Mouse (Mus musculus): ENCODE data around the gene Bbc3. TPM values are rescaled to one million over a fixed set of nuclear protein-coding genes. Genes with fewer than 3 reads are reported as not detected.
"Not testable (repeated sequence)": the region's sequence is repeated elsewhere in the genome, so short reads cannot be mapped to it uniquely, and the experiment has no call there.

The Bbc3 gene
- total RNA-seq, 2 experiments from 2014 or later = 28.0 to 30.0 TPM

- DNase-seq (ENCODE audit: low spot score in 2 of 2) = no peak
Measured at GRCm38 (mm10) chr7:16287791-16288190, 20.4 kb upstream of the Bbc3 start.

- DNase-seq (ENCODE audit: low spot score in 2 of 2) = no peak
Measured at GRCm38 (mm10) chr7:16294346-16294745, 13.8 kb upstream of the Bbc3 start.

DNA sequence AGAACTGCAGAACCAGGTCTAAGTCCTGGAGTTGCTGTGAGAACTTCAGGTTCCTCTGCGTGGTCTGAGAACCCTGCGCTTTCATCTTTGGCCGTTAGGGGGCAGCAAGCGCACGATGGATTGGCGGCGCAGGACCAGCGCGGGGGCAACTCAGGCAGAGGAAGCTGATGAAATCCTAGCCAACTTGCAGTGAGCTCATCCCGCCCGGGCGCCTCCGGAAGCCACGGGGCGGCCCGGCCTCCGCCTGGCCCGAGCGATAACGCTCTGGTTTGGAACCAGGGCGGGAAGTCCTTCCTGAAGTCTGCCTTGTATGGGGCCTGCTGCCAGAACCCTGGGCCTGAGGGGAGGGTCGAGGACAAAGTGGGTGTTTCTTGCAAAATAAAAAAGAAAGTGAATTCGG is 13.4 kb upstream of the Bbc3 start:
- DNase-seq (ENCODE audit: low spot score in 2 of 2) = peak; percentile 96 to 97

- peak; percentile 64 to 78 for DNase-seq (ENCODE audit: low spot score in 2 of 2)
Measured at GRCm38 (mm10) chr7:16295321-16295900, 12.8 kb upstream of the Bbc3 start.

DNA sequence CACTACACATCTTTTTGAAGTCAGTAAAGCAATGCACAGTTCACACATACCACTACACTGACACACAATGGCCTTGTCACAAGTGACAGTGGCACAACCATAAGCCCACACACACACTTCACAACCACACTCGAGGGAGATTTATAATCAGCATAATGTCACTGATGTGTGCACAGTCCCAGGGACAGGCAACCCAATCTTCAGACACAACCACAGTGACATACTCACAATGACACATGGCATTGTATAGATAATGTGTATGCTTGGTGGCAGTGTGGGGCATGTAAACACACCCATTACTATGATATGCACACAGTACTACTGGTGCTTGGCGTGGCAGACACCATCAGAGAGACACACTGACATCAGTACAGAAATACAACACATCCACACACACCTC is 12.0 kb upstream of the Bbc3 start:
- DNase-seq (ENCODE audit: low spot score in 2 of 2) = no peak

- peak; percentile 82 to 85 for DNase-seq (ENCODE audit: low spot score in 2 of 2)
Measured at GRCm38 (mm10) chr7:16296766-16297390, 11.3 kb upstream of the Bbc3 start.

GRCm38 (mm10) chr7:16297616-16298015 is 10.6 kb upstream of the Bbc3 start:
- DNase-seq (ENCODE audit: low spot score in 2 of 2) = no peak

DNA sequence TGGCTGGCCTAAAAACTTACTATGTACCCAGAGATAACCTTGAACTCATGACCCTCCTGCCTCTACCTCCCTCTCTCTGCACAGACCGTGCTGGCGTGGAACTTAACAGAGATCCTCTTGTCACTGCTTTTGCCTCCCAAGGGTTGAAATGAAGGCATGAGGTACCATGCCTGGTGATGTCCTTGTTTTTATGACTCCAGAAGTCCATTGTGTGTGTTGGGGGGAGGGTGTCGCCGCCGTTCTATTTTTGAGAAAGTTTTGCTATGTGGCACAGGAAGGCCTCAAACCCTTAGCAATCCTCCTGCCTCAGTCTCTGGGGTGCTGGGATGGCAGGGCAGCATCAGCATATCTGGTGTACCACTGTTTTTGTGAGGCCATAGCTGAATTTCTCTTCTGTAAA is 9.3 kb upstream of the Bbc3 start:
- no peak for DNase-seq (ENCODE audit: low spot score in 2 of 2)

GRCm38 (mm10) chr7:16299419-16300035 is 8.7 kb upstream of the Bbc3 start:
- DNase-seq (ENCODE audit: low spot score in 2 of 2) = peak; percentile 95 to 97

DNA sequence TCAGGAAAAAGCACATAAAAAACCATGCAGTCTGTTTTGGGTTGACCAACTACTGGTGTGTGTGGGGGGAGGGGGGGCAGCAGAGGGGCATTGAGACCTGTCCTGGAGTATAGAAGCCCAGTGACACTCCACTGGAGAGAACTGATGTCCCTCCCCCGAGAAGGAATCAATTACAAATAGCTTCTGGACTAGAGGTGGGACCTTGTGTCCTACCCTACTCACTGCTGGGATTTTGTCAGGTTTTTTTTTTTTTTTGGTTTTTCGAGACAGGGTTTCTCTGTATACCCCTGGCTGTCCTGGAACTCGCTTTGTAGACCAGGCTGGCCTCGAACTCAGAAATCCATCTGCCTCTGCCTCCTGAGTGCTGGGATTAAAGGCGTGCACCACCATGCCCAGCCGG is 1.1 kb upstream of the Bbc3 start:
- not testable (repeated sequence) for DNase-seq (ENCODE audit: low spot score in 2 of 2)

DNA sequence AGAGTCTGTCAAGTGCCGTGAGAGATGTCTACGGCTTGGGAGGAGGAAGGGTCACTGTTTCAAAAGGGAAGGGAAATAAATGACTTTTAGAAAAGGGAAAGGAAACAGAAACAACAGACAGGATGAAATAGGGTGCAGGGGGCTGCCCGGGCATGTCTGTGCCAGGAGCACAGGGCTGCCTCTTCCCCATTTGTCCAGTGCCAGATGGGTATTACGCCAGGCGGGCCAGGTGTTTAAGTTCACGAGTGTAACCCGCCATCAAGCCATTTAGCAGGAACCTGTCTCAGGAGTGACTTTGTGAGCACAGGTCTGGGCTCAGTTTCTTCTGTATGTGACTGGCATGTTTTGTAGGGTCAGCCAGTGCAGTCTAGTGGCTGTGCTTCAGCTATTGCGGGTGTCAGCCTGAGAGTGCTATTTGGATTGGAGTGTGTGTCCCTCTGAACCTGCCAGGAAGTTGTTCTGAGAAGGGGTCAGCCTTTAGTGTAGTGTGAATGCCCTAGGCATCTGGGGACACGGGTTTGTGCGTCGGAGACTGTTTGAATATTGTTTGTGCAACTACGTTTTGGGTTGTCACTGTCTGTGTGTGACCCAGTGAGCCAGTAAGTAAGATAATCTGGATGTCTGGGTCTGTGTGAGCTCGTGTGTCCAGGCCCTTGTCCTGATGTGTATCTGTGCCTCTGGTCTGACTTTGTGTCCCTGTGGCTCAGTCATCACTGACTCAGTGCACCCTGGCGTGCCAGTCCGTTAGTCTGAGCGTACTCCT is 543 bp downstream of the Bbc3 start:
- peak in 1 of 2 experiments; percentile 31 for DNase-seq (ENCODE audit: low spot score in 2 of 2)

DNA sequence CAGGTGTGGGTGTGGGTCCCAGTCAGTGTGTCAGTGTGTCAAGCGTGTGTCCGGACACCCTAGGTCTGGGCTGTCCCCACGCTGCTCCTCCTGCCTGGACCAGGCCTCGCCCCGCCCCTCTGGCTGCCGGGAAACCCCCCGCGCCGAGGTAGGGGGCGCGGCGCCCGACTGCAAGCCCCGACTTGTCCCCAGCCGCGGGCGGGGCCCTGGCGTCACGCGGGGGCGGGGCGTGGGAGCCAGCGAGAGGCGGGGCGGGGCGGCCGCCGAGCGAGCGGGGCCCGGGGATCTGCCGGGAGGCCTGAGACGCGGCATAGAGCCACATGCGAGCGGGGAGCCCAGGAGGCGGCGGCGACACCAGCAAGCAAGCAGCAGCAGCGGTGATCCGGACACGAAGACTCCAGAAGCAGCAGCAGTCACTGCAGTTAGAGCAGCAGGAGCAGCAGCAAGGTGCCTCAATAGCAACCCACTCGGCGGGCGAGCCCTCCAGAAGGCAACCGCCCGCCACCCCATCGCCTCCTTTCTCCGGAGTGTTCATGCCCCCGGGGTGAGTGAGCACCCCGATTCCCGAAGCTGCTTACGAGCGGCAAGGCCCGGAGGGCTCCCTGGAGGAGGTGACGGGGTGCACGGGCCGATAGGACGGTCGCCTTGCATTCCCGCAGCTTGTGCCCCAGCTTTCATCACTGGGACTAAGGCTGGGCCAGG is 1.3 kb downstream of the Bbc3 start:
- peak; percentile 83 to 92 for DNase-seq (ENCODE audit: low spot score in 2 of 2)

- DNase-seq (ENCODE audit: low spot score in 2 of 2) = peak; percentile 83 to 89
Measured at GRCm38 (mm10) chr7:16310020-16310520, 1.9 kb downstream of the Bbc3 start.

DNA sequence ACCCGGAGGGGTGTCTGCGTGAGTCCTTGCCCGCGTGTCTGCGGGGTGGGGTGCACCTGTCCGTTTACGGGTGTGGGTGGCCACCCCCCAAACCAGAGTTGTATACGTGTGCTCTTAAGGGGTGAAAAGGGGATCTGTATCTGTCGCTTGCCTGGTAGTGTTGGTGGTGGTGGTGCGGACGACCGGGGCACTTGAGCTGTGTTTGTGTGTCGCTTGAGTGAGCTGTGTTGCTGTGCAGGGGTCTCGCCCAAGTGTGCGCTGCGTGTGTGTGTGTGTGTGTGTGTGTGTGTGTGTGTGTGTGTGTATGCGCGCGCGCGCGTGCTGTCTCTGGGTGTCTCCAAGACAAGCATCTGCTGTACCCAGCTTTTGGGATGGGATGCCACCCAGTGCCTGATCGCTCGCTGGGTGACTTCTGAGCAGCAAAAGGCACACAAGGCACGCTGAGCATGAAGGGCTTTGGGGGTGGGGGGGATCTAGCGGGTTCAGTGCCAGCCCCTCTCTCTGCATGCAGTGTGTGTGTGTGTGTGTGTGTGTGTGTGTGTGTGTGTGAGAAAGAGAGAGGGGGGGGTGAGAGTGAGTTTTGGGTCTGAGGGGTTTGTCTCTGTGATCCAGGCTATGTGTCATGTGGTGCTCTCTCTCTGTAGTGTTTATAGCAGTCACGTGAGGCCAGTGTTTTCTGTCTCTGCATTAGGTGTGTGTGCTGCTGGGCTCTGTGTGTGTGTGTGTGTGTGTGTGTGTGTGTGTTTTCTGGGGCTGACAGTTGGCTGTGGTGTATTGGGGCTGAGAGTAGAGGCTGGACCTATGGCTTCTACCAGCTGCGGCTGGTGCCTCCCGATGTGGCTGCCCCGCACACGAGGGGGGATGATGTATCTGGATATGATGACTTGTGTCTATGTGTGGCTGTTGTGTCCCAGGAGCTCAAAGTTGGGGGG is 2.6 kb downstream of the Bbc3 start:
- DNase-seq (ENCODE audit: low spot score in 2 of 2) = peak; percentile 65 to 73

DNA sequence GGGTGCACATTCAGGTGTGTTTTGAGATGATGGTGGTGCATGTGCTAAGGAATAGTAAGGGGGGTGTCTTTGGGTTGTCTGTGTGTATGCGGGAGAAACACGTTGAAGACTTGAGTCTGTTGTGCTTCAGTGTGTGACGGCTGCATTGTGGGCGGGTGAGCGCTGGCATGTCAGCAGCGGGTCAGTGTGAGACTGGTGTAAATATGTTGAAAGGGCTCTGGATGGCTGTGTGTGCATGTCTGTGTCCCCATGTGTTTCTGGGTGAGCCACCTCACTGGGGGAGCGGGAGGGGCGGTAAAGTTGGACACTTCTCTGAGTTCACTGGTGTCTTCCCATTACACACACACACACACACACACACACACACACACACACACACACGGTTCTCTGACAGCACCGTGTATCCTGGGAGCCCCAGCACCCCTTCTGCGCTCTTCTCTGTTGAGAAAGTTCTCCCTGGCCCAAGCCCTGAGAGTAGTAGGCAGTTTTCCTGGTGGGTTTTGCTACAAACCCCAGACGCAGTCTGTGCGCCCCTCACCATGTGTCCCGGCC is 3.3 kb downstream of the Bbc3 start:
- DNase-seq (ENCODE audit: low spot score in 2 of 2) = peak in 1 of 2 experiments; percentile 37

GRCm38 (mm10) chr7:16312011-16312671 is 3.9 kb downstream of the Bbc3 start:
- DNase-seq (ENCODE audit: low spot score in 2 of 2) = peak in 1 of 2 experiments; percentile 39

GRCm38 (mm10) chr7:16312672-16313311 is 4.6 kb downstream of the Bbc3 start:
- peak; percentile 40 to 53 for DNase-seq (ENCODE audit: low spot score in 2 of 2)

GRCm38 (mm10) chr7:16313481-16314220 is 5.5 kb downstream of the Bbc3 start:
- peak; percentile 72 to 81 for DNase-seq (ENCODE audit: low spot score in 2 of 2)
